Mouse (Mus musculus) cerebral cortex, adult 2 months (tissue): ENCODE measurements around the gene Hoxd8.

ENCODE experiments used
- WGBS: fragments of 180-500 bp; shearing (Covaris S2); methylation state at CpG from one replicate; pipeline ENCODE4 v1.1.7; 2018; 5-methylcytosine and 5-hydroxymethylcytosine counted together

Hoxd8 gene

GRCm38 (mm10) chr2:74685059-74685603 is 19.3 kb upstream of the Hoxd8 start:
- WGBS: 20% methylated on average over 4 of the region's 4 CpGs

DNA sequence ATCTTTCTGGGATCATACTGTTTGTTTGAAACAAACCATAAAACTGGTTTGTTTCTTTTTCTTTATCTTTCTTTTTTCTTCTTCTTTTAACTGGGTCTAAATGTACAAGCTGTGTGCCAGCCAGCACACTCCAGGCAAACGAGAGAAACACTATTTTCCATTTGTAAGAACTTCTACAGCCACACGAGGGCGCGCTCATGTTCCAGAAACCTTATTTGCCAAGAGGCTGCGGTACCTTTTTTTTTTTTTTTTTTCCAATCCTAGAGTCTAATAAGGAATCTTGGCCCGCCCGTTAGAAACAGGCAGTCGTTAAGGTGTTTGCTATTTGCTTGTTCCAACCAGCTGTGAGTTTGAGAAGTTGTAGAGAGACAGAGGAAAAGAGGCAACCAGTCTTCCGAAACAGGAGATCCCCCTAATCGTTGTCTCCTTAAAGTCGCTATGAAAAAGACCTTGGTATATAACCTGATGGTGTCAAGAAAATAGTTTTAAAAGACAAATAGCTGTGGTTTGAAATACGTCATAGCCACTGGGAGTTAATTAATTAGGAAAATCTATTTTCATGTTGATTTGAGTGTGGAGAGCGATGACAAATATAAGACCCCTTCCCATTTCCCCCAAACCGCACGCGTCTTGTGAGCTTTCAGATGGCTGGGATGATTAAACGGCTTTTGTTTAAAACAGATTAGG is 18.0 kb upstream of the Hoxd8 start:
- WGBS: 8% methylated on average over 17 of the region's 17 CpGs

GRCm38 (mm10) chr2:74686988-74687697 is 17.3 kb upstream of the Hoxd8 start:
- WGBS: 1% methylated on average over 27 of the region's 27 CpGs

GRCm38 (mm10) chr2:74687698-74688555 is 16.5 kb upstream of the Hoxd8 start:
- whole genome bisulfite sequencing: 3% methylated on average over 31 of the region's 31 CpGs

DNA sequence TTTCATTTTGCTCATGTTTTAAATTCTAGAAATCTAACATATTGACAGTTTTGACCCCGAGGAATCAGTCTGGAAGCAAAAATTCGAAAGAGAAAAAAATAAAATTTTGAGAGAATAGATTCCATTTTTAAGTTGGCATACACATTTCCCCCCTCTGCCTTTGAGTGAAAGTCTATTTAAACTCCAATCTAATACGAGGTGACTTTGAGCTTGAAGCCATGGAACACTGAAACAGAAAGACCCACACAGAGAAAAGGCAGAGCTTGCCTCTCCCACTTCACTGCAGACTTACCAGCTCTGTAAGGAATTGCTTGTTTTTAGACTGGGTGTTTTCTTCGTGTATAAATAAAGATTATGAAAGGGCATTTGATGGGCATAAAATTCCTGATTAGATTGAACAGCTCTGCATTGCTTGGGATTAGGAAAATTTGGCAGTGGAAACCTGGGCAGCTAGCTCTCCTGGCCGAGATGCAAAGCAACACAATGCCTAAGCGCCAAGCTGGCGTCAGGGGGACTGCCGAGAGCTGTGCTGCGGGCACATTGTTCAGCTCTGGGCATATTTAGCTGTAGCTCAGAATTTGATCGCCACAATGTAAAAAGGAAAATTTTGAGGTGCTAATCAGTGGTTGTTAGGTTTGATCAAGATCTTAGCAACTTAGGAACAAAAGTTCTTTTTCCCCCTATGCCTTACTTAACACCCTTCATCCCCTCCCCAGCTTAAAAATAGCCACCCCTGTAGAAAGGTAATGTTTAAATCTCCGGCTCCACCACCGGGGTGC is 15.4 kb upstream of the Hoxd8 start:
- WGBS: 9% methylated on average over 12 of the region's 12 CpGs

DNA sequence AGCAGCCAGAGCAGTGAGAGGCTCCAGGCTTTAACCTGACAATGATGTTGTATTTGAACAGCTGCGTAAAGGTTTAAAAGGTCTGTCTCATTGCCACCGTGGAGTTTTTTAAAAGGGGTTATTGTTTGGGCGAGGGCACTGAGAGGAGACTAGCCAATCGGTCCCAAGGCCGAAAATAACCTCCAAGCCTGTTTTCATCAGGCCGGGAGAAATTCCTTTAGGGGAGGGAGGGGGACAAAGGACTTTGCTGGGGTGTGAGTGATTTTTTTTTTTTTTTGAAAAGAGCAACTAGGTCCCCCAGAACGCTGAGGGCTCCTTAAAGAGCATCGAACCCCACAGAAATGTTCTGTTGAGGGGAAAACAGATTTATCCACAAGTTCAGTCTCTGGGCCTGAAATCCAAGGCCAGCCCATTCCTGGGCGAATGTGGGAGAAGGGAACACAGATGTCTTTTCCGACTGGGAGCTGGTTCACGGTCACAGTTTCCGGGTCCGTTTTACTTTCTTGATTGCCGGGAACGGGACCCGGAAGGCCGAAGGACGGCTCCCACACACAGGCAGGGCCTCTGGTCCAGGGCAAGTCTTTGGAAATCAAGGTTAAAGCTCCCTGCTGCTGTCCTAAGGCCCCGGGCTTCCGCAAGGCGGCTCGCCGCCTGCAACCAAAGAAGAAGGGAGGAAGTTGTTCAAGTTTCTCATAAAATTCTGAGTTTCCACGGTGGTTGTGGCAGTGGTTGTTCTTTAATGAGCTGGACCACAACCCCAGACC is 14.7 kb upstream of the Hoxd8 start:
- 3% methylated on average over 24 of the region's 24 CpGs for WGBS

- 15% methylated on average over 8 of the region's 8 CpGs for WGBS
Observed at GRCm38 (mm10) chr2:74690338-74690716, 14.1 kb upstream of the Hoxd8 start.

DNA sequence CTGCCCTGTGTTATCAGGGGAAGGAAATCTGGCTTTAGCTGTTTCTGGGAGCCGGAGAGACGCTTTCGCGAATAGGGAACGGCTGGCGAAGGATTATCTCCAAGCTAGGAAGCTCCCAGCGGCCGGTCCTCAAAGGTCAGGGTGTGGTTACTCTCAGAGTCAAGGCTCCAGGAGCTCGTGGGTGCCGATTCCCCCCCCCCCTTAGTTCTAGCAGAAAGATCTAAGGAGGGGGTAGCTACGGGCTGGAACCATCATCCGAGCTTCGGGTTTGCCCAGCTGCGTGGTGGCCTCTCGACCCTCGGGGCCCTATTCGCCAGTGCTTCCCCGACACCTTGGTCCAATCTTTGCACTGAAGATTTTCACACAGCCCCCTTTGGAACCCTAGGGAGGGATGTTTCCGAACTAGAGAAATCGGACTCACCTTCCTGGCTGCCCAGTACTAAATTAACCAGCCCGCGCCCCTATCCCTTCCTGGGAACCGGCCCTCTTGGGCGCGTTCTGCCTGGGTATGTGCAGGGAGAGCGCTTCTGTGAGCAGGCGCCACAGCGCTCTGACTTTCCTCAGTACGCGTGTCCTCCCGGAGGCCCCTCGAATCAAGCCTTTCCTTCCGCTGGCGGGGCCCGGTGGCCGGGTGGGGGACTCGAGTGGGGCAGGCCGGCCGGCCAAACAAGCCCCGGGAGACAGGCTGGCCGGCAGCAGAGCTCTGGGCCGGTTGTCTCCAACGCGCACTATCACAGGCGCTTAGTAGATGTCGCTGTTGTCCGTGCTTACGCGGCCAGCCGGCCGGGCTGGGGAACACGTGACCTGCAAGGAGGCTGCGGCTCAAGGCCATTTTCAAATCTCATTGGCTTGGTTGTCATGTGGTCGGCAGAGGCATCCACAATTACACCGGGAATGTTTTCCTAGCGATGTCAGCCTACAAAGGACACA is 13.1 kb upstream of the Hoxd8 start, which contains the start of gene Hoxd10:
Gene Hoxd10, plus strand, starts transcription at position 903 of the 930 bp plus-strand sequence.
- 3% methylated on average over 56 of the region's 56 CpGs for WGBS

GRCm38 (mm10) chr2:74691995-74692807 is 12.2 kb upstream of the Hoxd8 start:
- 4% methylated on average over 35 of the region's 35 CpGs for WGBS

DNA sequence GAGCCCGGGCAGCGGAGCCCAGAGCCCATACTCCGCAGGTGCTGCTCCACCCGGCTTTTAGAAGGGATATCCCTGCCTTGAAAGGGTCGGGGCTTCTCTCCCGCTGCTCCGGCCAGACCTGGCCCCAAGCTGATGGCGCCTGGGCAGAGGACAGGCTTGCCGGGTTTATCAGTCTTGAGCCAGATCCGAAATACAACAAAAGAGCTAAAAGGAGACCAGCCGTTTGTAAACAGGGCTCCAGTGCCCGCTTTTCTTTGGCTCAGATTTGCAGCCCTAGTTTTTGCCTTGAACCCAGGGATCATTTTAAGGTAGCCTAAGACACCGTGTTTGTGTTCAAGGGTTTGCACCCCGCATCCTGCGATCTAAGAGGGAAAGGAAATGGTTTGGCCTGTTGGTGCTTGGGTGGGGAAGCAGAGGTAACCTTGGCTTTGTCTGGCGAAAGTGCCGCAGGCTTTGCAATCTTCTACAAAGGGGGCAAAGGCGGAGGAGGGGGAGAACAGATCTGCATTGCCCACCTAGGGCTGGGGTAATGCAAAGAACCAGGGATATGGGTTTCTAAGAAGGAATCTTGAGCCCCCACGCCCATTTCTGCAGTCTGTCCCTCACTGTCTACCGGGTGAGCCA is 11.5 kb upstream of the Hoxd8 start:
- WGBS: 4% methylated on average over 20 of the region's 20 CpGs

DNA sequence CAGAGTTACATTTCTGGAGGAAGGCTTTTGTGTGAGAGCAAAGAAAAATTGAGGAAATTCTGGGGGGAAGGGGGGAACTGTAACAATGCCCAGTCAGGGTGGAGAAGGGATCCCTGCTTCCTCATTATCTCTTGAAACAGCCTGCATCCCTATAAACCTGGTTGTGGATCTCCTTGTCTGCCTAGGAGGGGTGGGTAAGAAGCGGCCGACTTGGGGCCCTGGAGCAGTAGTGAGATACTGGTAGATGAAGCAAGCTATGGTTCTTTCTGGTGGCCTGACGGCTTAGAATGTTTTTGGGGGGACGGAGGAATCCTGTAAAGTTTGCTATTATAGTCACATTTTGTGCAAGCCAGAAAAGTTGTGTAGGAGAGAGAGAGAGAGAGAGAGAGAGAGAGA is 11.0 kb upstream of the Hoxd8 start:
- 9% methylated on average over 4 of the region's 4 CpGs for WGBS

GRCm38 (mm10) chr2:74694066-74694465 is 10.3 kb upstream of the Hoxd8 start:
- 2% methylated on average over 16 of the region's 16 CpGs for WGBS

DNA sequence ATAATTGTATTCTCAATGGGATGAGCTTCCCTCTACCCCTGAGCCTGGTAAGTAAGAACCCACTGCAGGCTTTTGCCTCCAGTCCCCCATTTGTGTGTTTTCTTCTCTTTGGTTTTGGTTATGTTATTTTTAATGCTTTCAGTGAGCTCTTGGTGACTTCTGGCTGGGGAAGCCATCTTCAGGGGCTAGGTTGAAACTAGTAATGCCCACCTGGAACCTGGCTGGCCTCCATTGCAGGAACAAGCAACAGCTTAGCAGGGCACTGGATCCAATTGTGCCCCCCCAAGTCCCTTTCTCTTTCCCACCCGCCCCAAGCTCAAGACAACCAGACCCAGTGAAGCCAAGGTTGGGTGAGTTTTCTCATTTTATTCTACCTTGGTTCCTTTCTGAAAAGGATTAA is 9.0 kb upstream of the Hoxd8 start:
- WGBS: 7% methylated on average over 1 of the region's 1 CpGs

DNA sequence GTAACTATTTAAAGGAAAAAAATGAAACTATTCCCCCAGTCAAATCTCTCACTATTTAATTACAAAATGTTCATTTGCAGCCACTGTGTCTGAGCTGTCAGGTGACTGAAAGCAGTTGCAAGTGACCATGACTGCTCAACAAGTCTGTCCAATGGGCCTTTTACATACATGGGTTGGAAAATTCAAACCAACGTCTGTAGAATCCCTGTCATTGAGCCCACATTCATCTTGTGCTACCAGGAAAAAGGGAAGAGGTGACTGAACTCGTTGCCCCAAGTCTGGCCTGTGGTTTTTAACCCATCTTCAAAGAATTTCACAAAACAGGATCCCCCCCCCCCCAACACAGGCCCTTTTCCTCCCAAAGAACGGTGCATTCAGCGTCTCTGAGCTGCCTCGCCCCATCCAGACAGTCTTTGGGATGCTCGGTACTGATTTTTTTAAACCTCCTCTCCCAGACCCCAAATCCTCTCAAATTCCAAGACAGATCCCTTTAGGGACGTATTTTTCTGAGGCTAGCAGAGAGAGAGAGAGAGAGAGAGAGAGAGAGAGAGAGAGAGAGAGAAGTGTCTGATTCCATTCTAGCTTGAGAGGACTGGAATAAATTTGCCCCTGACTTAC is 8.5 kb upstream of the Hoxd8 start:
- WGBS: 5% methylated on average over 7 of the region's 7 CpGs

DNA sequence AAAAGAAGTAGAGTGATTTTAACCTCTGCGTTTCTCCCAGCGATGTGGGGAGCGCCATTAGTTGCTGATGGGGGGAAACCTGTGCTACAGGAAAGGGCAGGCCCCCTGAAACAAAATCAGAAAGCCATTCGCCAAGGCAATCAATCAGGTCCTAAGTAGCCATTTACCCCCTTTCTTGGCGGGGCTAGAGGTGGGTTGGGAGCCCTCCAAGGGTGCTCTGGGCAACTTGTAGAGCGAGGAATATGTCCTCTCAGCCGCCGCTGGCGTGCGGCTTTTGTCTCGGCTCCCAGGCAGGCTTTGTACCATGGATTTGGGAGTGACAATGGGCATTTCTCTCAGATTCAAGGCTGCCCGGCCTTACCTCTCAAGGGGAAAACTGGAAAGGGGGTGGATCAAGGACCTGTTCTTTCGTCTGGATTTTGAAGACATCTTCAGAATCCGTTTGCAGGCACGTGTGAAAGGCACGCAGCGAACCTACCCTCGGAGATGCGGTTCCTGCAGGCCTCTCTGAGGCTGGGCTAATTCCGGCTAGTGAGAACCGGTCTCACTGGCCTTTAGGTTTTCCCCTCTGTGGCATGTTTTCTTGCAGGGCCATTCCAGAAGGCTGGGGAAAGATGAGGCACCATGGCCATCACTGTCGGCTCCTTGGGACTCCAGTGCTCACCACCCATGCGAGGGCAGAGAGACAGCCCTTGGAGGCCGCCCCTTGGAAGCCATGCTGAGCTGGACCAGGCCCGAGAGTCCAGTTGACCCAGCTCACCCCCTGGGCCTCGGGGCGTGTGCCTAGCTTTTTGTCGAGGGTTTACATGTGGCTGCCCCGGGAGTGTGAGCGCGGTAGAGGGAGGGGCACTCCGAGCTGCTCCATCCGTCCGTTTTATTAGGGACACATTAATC is 7.7 kb upstream of the Hoxd8 start:
- WGBS: 4% methylated on average over 34 of the region's 34 CpGs

DNA sequence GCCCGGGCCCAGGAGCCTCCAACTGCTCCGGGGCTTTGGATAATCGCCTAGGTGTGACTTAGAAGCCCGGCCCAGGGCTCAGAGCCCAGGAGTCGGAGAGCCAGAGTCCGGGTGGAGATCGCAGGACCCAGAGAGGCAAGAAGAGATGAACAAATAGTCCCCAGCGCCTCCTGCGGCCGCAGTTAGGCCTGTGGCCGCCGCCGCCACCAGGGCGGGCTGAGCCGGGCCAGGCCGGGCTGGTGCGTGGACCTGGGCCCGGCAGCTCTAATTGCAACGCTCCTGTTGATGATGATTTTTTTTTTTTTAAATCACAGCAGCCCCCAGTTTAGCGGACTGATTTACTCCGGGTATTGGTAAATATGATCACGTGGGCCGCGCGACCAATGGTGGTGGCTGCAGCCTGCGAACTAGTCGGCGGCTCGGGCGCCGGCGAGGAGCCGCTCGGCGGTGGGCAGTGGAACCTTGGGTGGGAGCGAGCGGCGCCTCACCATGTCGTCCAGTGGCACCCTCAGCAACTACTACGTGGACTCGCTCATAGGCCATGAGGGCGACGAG is 6.8 kb upstream of the Hoxd8 start, which contains the start of gene Hoxd9:
Gene Hoxd9, plus strand, starts transcription at position 161 of the 555 bp plus-strand sequence.
- WGBS: under 1% methylated on average over 43 of the region's 43 CpGs
